Mouse (Mus musculus) ES-E14 (cell line): ENCODE data around the gene S1pr4. TPM values are rescaled to one million over a fixed set of nuclear protein-coding genes. Genes with fewer than 3 reads are reported as not detected.

ENCODE experiments used
- DNase-seq: peaks from one replicate; pipeline ENCODE4 v3.0.0-alpha.2; 2013; ENCODE audit warnings: low read depth, low spot score
- H3K27ac ChIP-seq: 2 replicates; pipeline ENCODE4 v1.5.1; 2012; ENCODE audit warnings: low read depth, mild to moderate bottlenecking, low read length, moderate library complexity, mixed read lengths; ENCODE audit not compliant: poor library complexity, insufficient read depth, severe bottlenecking
- H3K36me3 ChIP-seq: 2 replicates; pipeline ENCODE4 v1.6.1; 2012; ENCODE audit warnings: mild to moderate bottlenecking, low read length, moderate library complexity, mixed read lengths; ENCODE audit not compliant: control insufficient read depth, poor library complexity, insufficient read depth, severe bottlenecking
- H3K4me1 ChIP-seq, 2 experiments: fragments of 150-350 bp in 1 of 2; sonication (generic) in 1 of 2; 2 replicates each; pipeline ENCODE4 v1.6.1; 2012; ENCODE audit warnings: low read length in 2 of 2, mild to moderate bottlenecking in 1 of 2, mixed read lengths in 1 of 2; ENCODE audit not compliant: control insufficient read depth in 2 of 2, insufficient read depth in 2 of 2, poor library complexity in 1 of 2
- H3K4me3 ChIP-seq, 2 experiments: fragments of 150-350 bp in 1 of 2; sonication (generic) in 1 of 2; 2 replicates each; pipeline ENCODE4 v1.5.1; 2012; ENCODE audit warnings: low read length in 2 of 2, low read depth in 1 of 2, mild to moderate bottlenecking in 1 of 2, mixed read lengths in 1 of 2; ENCODE audit not compliant: insufficient read depth in 1 of 2, poor library complexity in 1 of 2, severe bottlenecking in 1 of 2
- H3K9ac ChIP-seq: 2 replicates; pipeline ENCODE4 v1.6.1; 2012; ENCODE audit warnings: low read depth, mild to moderate bottlenecking, low read length, mixed read lengths; ENCODE audit not compliant: poor library complexity, insufficient read depth, severe bottlenecking
- H3K9me3 ChIP-seq: fragments of 150-350 bp; sonication (generic); 2 replicates; pipeline ENCODE4 v1.6.1; 2012; ENCODE audit warnings: low read depth, mild to moderate bottlenecking, low read length; ENCODE audit not compliant: control insufficient read depth, insufficient read depth
- CHD2 ChIP-seq: IDR thresholded peaks from 2 replicates; pipeline ENCODE4 v1.6.1; 2014; ENCODE audit warnings: mild to moderate bottlenecking, low read depth, low read length, inconsistent platforms
- HCFC1 ChIP-seq: IDR thresholded peaks from 2 replicates; pipeline ENCODE4 v1.6.1; 2012; ENCODE audit warnings: low read length, inconsistent platforms, borderline replicate concordance; ENCODE audit not compliant: insufficient read depth
- MAFK ChIP-seq: IDR thresholded peaks from 2 replicates; pipeline ENCODE4 v1.6.1; 2014; ENCODE audit warnings: mild to moderate bottlenecking, low read depth, low read length, inconsistent platforms; ENCODE audit not compliant: insufficient read depth
- ZC3H11A ChIP-seq: IDR thresholded peaks from 2 replicates; pipeline ENCODE4 v1.6.1; 2012; ENCODE audit warnings: low read depth, mild to moderate bottlenecking, inconsistent platforms, low read length, borderline replicate concordance
- ZNF384 ChIP-seq: IDR thresholded peaks from 2 replicates; pipeline ENCODE4 v1.6.1; 2012; ENCODE audit warnings: low read depth, low read length, inconsistent platforms
- in situ Hi-C, 2 experiments: fragments of 600-800 bp; cut with MboI; formaldehyde crosslinking; loops; one replicate each; pipeline ENCODE4 v1.15.1; 2025; ENCODE audit warnings: low sequenced_read_pairs in 2 of 2, inconsistent platforms in 1 of 2; ENCODE audit not compliant: unreplicated experiment in 2 of 2
- total RNA-seq: library from RNA; depleted of rRNA; stranded (reverse); fragments of 300-350 nt; gene quantifications from 2 replicates; pipeline ENCODE4 v1.2.3, GENCODE M21; 2012

The S1pr4 gene
- total RNA-seq, 1 experiment, result 0.94 TPM

DNA sequence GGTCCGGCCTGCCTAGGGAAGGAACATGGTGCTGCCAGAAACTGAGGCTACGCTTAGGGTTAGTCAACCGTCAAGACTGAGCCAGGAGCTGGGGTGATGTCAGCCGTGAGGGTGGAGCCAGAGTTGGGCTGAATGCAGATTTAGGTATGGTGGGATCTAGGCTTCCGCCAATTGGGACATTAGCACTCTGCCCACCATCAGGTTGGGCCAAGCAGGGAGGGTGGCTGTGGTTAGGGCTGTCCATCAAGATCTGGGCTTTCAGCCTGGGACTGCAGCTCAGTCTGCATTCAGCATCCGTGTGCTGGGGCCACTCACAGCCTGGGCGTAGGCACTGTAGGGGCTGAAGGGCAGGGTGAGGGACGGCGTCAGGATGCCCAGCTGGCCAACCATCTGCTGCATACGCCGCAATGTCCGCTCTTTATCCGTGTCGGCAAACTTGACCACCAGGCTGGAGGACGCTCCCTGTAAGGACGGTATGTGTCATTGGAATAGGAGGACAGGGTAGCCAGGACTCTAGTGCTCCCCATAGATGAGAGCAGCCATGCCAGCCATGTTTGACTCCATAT is 32.2 kb downstream of the S1pr4 start:
- no peak for DNase-seq
- in situ Hi-C loops, result no loop called here
- no peaks in the 10 kb centered on the region for H3K9me3 ChIP-seq

GRCm38 (mm10) chr10:81466881-81467280 is 33.1 kb downstream of the S1pr4 start:
- in situ Hi-C loops, result no loop called here
- Histone ChIP-seq H3K9me3 (no peaks in the 10 kb centered on the region), H3K4me3 (no peak overlapping the region), H3K36me3 (no peaks in the 10 kb centered on the region; the same call in 1 of the 2 replicates), H3K9ac (no peak overlapping the region), H3K27ac (no peak overlapping the region), H3K4me1 (peaks cover 12 to 36% of the 10 kb centered on the region in 2 experiments)
- no peak for DNase-seq
- no peak for TF ChIP-seq CHD2
- TF ChIP-seq ZNF384, result no peak

More for the DNA sequence above, 32.2 kb downstream of the S1pr4 start:
- H3K27ac ChIP-seq, result no peak overlapping the region
- no peak overlapping the region for H3K4me3 ChIP-seq
- no peak overlapping the region for H3K9ac ChIP-seq
- TF ChIP-seq ZNF384, result no peak
- TF ChIP-seq ZC3H11A, result no peak
- TF ChIP-seq CHD2, result no peak
- TF ChIP-seq HCFC1, result no peak
- TF ChIP-seq MAFK, result no peak
- H3K4me1 ChIP-seq, result peaks cover 10 to 29% of the 10 kb centered on the region in 2 experiments
- H3K36me3 ChIP-seq, result no peaks in the 10 kb centered on the region; the same call in 1 of the 2 replicates

DNA sequence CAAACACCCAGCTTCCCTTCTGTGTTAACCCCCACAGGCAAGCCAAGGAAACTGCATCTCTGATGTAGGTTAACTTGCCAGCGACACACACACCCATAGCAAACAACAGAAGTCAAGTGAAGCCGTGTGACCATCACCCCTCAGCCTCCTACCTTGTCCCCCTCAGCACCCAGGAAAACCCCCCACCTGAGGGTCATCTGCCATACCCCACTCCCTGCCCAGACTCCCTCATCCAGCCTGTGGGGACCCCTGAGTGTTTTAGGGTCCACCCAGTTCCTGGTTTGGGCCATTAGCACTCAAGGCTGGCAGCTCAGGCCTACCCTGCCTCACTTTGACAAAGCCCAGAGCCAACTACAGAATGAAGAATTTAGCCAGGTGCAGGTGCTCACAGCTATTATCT is 33.9 kb downstream of the S1pr4 start:
- H3K4me3 ChIP-seq, result no peak overlapping the region
- H3K36me3 ChIP-seq, result no peaks in the 10 kb centered on the region; the same call in 1 of the 2 replicates
- H3K4me1 ChIP-seq, result peaks cover 12 to 39% of the 10 kb centered on the region in 2 experiments
- DNase-seq, result no peak
- no peaks in the 10 kb centered on the region for H3K9me3 ChIP-seq
- in situ Hi-C loops, result no loop called here
- TF ChIP-seq CHD2, result no peak
- no peak for TF ChIP-seq HCFC1
- no peak for TF ChIP-seq MAFK
- TF ChIP-seq ZC3H11A, result no peak
- TF ChIP-seq ZNF384, result no peak
- no peak overlapping the region for H3K27ac ChIP-seq
- H3K9ac ChIP-seq, result no peak overlapping the region

GRCm38 (mm10) chr10:81465265-81465645 is 34.7 kb downstream of the S1pr4 start:
- H3K36me3 ChIP-seq, result no peaks in the 10 kb centered on the region; the same call in 1 of the 2 replicates
- H3K27ac ChIP-seq, result peak overlapping the region; percentile 25; the same call in 1 of the 2 replicates
- peak; percentile 98 for DNase-seq
- peak overlapping the region; percentile 37; the same call in 1 of the 2 replicates for H3K9ac ChIP-seq
- in situ Hi-C loops, result no loop called here
- peaks cover 12 to 36% of the 10 kb centered on the region in 2 experiments for H3K4me1 ChIP-seq
- no peaks in the 10 kb centered on the region for H3K9me3 ChIP-seq
- TF ChIP-seq ZC3H11A, result no peak
- no peak for TF ChIP-seq MAFK
- TF ChIP-seq ZNF384, result no peak
- no peak for TF ChIP-seq CHD2
- no peak for TF ChIP-seq HCFC1
- peak overlapping the region; percentile 63 to 67; a peak in 3 of 4 replicates for H3K4me3 ChIP-seq
